ENCODE assay signal across 9 mouse cellular contexts in genomic region chr12:102308001-102308456, GRCm38 (mm10). TPM values are rescaled to one million over a fixed set of nuclear protein-coding genes. Genes with fewer than 3 reads are reported as not detected.
DNase-seq lines count a peak whose midpoint lies in the region; ATAC-seq and TF ChIP-seq lines count a peak whose summit lies in the region.
"Had no signal": no experiment of that assay in that cellular context is flagged by ENCODE, and none has a peak within 500 bp of the region (broad histone marks: within the 10 kb centered on the region; RNA-seq: fewer than 3 reads in every experiment).

No protein-coding gene starts in this region.

- H3K4me1 ChIP-seq in hindbrain, postnatal 0 days (ENCODE audit: insufficient read depth, low read length), result peaks cover 20% of the 10 kb centered on the region
- peaks cover 63% of the 10 kb centered on the region for H3K4me1 ChIP-seq in liver, postnatal 0 days (ENCODE audit: insufficient read depth)
- peaks cover 44% of the 10 kb centered on the region for H3K4me1 ChIP-seq in stomach, embryonic 16.5 days (ENCODE audit: control insufficient read depth, insufficient read depth, low read length)

- H3K36me3 ChIP-seq in hindbrain, postnatal 0 days (ENCODE audit: insufficient read depth, low read length), result no peaks in the 10 kb centered on the region
- peaks cover 4% of the 10 kb centered on the region for H3K36me3 ChIP-seq in liver, postnatal 0 days (replicated peaks; ENCODE audit: insufficient read depth, low read length)
- H3K36me3 ChIP-seq in stomach, embryonic 16.5 days (ENCODE audit: control insufficient read depth, insufficient read depth, low read length), result no peaks in the 10 kb centered on the region
- H3K36me3 ChIP-seq: limb, embryonic 12.5 days had no signal

- H3K4me3 ChIP-seq in gastrocnemius, adult 2 months, result peak overlapping the region; percentile 15; the same call in 1 of the 2 replicates
- no peak overlapping the region for H3K4me3 ChIP-seq in hindbrain, postnatal 0 days (ENCODE audit: low read length)
- H3K4me3 ChIP-seq in liver, postnatal 0 days (ENCODE audit: low read depth, low read length), result no peak overlapping the region
- no peak overlapping the region for H3K4me3 ChIP-seq in stomach, embryonic 16.5 days (replicated peaks; ENCODE audit: low read length)
- H3K4me3 ChIP-seq: limb, embryonic 12.5 days had no signal

- H3K27me3 ChIP-seq in hindbrain, postnatal 0 days (ENCODE audit: insufficient read depth, low read length), result no peaks in the 10 kb centered on the region
- no peaks in the 10 kb centered on the region for H3K27me3 ChIP-seq in liver, postnatal 0 days (ENCODE audit: insufficient read depth, low read length)
- no peaks in the 10 kb centered on the region for H3K27me3 ChIP-seq in stomach, embryonic 16.5 days (ENCODE audit: control insufficient read depth, insufficient read depth, low read length)
- H3K27me3 ChIP-seq: limb, embryonic 12.5 days had no signal

- TF ChIP-seq CTCF in gastrocnemius, adult 2 months (IDR thresholded peaks at IDR 0.05), result no peak
- no peak for TF ChIP-seq CTCF in hindbrain, postnatal 0 days (IDR thresholded peaks at IDR 0.05; ENCODE audit: low read depth)
- TF ChIP-seq CTCF in liver, postnatal 0 days (IDR thresholded peaks at IDR 0.05; ENCODE audit: low read depth), result no peak

- H3K27ac ChIP-seq in gastrocnemius, adult 2 months, result peak overlapping the region; percentile 44
- peak overlapping the region; percentile 69; the same call in 1 of the 2 replicates for H3K27ac ChIP-seq in hindbrain, postnatal 0 days
- peak overlapping the region; percentile 34; the same call in 1 of the 2 replicates for H3K27ac ChIP-seq in liver, postnatal 0 days (ENCODE audit: low read depth)
- peak overlapping the region; percentile 65 for H3K27ac ChIP-seq in stomach, embryonic 16.5 days (ENCODE audit: low read length)
- H3K27ac ChIP-seq: limb, embryonic 12.5 days had no signal

- ATAC-seq in hindbrain, postnatal 0 days, result peak; percentile 39
- no peak for ATAC-seq in liver, postnatal 0 days
- 0 out of 2 replicates have a peak, but pooled peaks have one; percentile 31 for ATAC-seq in stomach, embryonic 16.5 days (ENCODE audit: insufficient read depth, low FRiP score)

- H3K9ac ChIP-seq in hindbrain, postnatal 0 days (replicated peaks; ENCODE audit: low read length), result no peak overlapping the region
- H3K9ac ChIP-seq in liver, postnatal 0 days (replicated peaks), result no peak overlapping the region
- H3K9ac ChIP-seq in stomach, embryonic 16.5 days (ENCODE audit: low read length), result peak overlapping the region; percentile 35
- H3K9ac ChIP-seq: limb, embryonic 12.5 days had no signal

- DNase-seq in gastrocnemius, adult 2 months, result peak; percentile 67
- no peak for DNase-seq in gastrocnemius, adult 8-10 months (ENCODE audit: low spot score in 2 of 2)
- peak; percentile 52 for DNase-seq in urinary bladder, postnatal 14 days (ENCODE audit: low spot score)
- no peak for DNase-seq in urinary bladder, postnatal 25 days (ENCODE audit: low spot score)
- peak; percentile 71 for DNase-seq in hindbrain, postnatal 0 days (ENCODE audit: low spot score)
- peak; percentile 60 for DNase-seq in liver, postnatal 0 days
- DNase-seq in cerebellum, adult 18-20 months, result no peak

- no peak for TF ChIP-seq EP300 in liver, postnatal 0 days (IDR thresholded peaks at IDR 0.05; ENCODE audit: low read depth)

- WGBS in hindbrain, postnatal 0 days, result 28% methylated on average over 6 of the region's 6 CpGs
- 49% methylated on average over 6 of the region's 6 CpGs for WGBS in liver, postnatal 0 days (ENCODE audit: insufficient replicate concordance)
- WGBS in stomach, embryonic 16.5 days, result 37% methylated on average over 6 of the region's 6 CpGs

- intact Hi-C loops in gastrocnemius, adult 2 months (cut with DNase I), result no loop called here

- no peaks in the 10 kb centered on the region for H3K9me3 ChIP-seq in hindbrain, postnatal 0 days (ENCODE audit: low read length)
- no peaks in the 10 kb centered on the region for H3K9me3 ChIP-seq in liver, postnatal 0 days (ENCODE audit: low read length)
- H3K9me3 ChIP-seq in stomach, embryonic 16.5 days (replicated peaks; ENCODE audit: control insufficient read depth, low read length), result no peaks in the 10 kb centered on the region
- H3K9me3 ChIP-seq: limb, embryonic 12.5 days had no signal

- H3K4me2 ChIP-seq in hindbrain, postnatal 0 days (ENCODE audit: low read depth, low read length), result no peak overlapping the region
- no peak overlapping the region for H3K4me2 ChIP-seq in liver, postnatal 0 days (ENCODE audit: low read depth, low read length)
- H3K4me2 ChIP-seq in stomach, embryonic 16.5 days (ENCODE audit: low read depth, low read length), result no peak overlapping the region
- H3K4me2 ChIP-seq: limb, embryonic 12.5 days had no signal

RNA-seq across cellular contexts. Expression of gene Rin3, which starts 25.2 kb away (rescaled TPM):
- total RNA-seq in gastrocnemius, adult 2 months (2021), result 10 to 100 TPM in 1 of 2 experiments, 1 to 10 TPM in 1; 6.4 to 14.3 TPM
- 1 to 10 TPM; 2.2 to 5.6 (median 4.2) TPM for total RNA-seq in gastrocnemius, adult 8-10 months (2022)
- total RNA-seq in hindbrain, postnatal 0 days (2014; rRNA removed), result 2.0 and 3.2 TPM in 2 replicates
- polyA plus RNA-seq in hindbrain, postnatal 0 days (2015; fragmentation: Nextera tagmentation; extraction: Ambion mirVana), result 1.7 and 1.8 TPM in 2 replicates
- polyA plus RNA-seq in liver, postnatal 0 days (2015; fragmentation: Nextera tagmentation; extraction: Ambion mirVana), result 8.3 and 10.0 TPM in 2 replicates
- 8.5 and 9.3 TPM in 2 replicates for polyA plus RNA-seq in stomach, embryonic 16.5 days (2015; fragmentation: Nextera tagmentation; extraction: Ambion mirVana)

Comparison
In these comparisons a context has a peak if more than half of its experiments do, and no peak if none do; other contexts are left out.
1. DNase-seq: peak in gastrocnemius, adult 2 months (single experiment), urinary bladder, postnatal 14 days (single experiment), hindbrain, postnatal 0 days (single experiment) and liver, postnatal 0 days (single experiment); none in gastrocnemius, adult 8-10 months (0 of 2), urinary bladder, postnatal 25 days (single experiment) and cerebellum, adult 18-20 months (0 of 2).
2. Peak in every context shown above with its lines, with median percentiles within 50 percentile points of each other: H3K27ac ChIP-seq.